Mouse (Mus musculus) E14TG2a.4 (cell line): ENCODE measurements at regions not wholly inside any gene's neighbourhood (a gene's known extent, or its start where the extent isn't known, plus 50 kb on each side); places are given as distances from the start of the nearest gene placed in this dataset.

Experiments used
- CTCF ChIP-seq: conservative IDR thresholded peaks from 2 replicates; pipeline ENCODE4 v1.5.1; 2014; ENCODE audit warnings: low read length
- NANOG ChIP-seq: IDR thresholded peaks from 2 replicates; pipeline ENCODE4 v1.6.1; 2014; ENCODE audit warnings: borderline replicate concordance, low read length, mixed read lengths

DNA sequence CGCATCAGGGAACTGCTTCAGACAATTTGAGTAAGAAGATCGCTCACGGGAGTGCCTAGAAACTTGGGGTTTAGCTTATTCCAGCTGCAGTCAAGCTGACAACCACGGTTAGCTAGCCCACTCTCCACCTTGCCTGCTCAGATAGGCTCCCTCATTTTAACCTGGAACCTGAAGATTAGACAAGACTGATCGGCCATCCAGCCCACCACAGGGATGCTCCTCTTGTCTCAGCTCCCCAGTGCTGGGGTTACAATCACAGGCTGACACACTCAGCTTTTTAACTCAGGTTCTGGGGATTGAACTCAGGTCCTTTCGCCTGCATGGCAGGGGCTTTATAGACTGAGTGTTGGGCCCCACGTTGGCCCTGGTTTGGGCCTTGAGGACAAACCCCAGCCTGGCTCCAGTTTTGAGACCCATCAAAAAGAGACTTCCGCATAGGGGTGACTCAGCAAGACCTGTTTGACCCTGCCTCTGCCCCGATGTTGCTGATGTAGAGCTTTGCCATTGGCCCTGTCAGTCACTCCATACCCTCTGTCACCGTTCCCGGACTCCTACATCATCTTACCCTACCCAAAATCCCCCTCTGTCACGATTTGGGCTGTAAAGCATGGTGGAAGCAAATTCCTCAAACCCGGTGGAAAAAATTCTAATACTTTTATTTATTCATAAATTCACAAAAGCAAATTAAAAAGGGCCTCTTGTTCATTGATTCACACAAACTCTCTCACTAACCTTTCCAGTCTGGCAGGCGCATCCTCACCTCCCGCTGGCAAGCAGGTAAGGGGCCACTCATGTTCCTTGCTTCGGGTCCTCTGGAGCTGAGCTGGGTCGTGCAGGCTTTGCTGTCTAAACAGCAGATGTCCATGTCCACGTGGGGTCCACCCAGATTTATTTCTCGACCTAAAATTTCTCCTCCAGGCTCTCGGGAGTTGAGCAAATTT is 67.6 kb upstream of the Vrk1 start:
- TF ChIP-seq CTCF: no peak
- no peak for TF ChIP-seq NANOG
